Mouse (Mus musculus): ENCODE results near the gene Mob3b. TPM values are rescaled to one million over a fixed set of nuclear protein-coding genes. Genes with fewer than 3 reads are reported as not detected.

The Mob3b gene
- polyA plus RNA-seq, 1 experiment from 2014 or later: 8.5 TPM

DNA sequence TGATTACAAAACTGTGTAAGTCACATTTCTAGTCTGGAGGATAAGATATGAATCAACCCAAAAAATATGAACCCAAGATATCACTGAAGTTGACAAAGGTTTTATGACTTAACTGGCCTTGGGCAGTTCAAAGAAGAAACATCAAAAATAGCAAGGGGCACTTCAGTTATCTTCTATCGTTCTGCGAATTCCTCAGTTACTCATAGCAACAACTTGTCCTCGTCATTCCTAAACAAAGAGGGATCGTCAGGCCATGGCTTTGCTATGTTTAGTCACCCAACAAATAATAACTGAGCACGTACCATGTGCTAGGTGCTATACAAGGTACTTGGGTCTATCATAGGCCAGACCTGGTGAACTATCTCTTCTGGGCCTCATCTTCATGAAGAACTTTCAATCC lies 10.7 kb downstream of the Mob3b start:
- H3K4me3 ChIP-seq (replicated peaks): no peak overlapping the region
- no peaks in the 10 kb centered on the region for H3K27me3 ChIP-seq
- no peak overlapping the region for H3K4me2 ChIP-seq
- no peaks in the 10 kb centered on the region for H3K9me3 ChIP-seq (replicated peaks)
- no peaks in the 10 kb centered on the region for H3K4me1 ChIP-seq (replicated peaks)
- no peak overlapping the region for H3K9ac ChIP-seq
- no peaks in the 10 kb centered on the region for H3K36me3 ChIP-seq (replicated peaks)
- H3K27ac ChIP-seq (replicated peaks): no peak overlapping the region
- 70% methylated on average over 5 of the region's 5 CpGs for WGBS (ENCODE audit: insufficient replicate concordance)
- ATAC-seq (ENCODE audit: insufficient read depth): no peak

DNA sequence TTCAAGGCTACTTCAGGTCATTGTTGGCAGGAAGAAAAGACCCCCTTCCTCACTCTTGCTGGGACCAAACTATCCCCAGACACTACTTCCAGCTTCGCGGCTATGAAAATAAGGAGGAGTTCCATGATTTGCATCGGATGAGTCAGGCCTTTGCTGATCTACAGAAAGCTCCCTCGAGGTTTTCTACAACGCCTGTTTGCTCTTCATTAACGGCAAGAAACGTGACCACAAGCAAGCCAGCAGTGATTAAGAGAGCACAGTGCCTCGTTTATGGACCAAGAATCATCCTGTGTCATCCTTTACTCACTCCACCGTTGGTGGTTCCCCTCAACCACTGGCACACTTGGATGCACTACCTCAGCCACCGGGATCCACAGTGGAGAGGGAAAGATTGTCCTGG lies 11.6 kb downstream of the Mob3b start:
- Histone ChIP-seq H3K4me3 (replicated peaks) (no peak overlapping the region), H3K9me3 (replicated peaks) (no peaks in the 10 kb centered on the region), H3K27ac (replicated peaks) (no peak overlapping the region), H3K4me1 (replicated peaks) (no peaks in the 10 kb centered on the region), H3K36me3 (replicated peaks) (no peaks in the 10 kb centered on the region), H3K4me2 (no peak overlapping the region), H3K27me3 (no peaks in the 10 kb centered on the region), H3K9ac (no peak overlapping the region)
- WGBS (ENCODE audit: insufficient replicate concordance): 64% methylated on average over 10 of the region's 10 CpGs
- ATAC-seq (ENCODE audit: insufficient read depth): no peak

DNA sequence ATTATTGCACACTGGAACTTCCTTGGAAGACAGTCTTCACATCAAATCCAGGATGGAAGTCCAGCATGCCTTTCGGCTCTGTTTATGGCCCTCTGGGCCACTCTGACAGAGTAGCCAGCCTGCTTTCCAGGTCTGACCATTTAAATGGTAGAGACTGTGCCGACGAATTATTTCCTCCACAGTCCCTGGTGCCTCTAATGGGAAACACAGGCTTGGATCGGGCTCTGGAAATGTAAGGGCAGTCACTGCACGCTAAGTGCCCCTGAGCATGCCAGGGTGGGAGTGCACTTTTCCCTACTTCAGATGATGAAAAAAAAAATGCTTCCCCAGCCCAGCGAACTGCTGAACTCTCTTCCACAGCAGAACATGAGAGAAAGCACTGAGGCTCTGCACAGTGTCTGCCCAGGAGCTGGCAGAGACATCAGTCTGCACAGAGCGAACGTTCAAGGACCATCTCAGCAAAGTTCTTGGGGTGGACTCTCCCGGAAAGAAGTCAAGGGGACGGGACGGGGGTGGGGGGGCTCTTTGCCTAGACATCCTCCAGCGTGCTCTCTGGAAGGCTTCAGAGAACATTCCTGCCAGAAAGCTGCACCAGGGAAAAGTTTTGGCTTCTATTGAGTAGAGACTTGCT lies 13.7 kb downstream of the Mob3b start:
- 68% methylated on average over 12 of the region's 12 CpGs for WGBS (ENCODE audit: insufficient replicate concordance)
- H3K4me2 ChIP-seq: no peak overlapping the region
- no peaks in the 10 kb centered on the region for H3K4me1 ChIP-seq (replicated peaks)
- H3K27ac ChIP-seq (replicated peaks): no peak overlapping the region
- H3K9ac ChIP-seq: no peak overlapping the region
- no peaks in the 10 kb centered on the region for H3K9me3 ChIP-seq (replicated peaks)
- no peak for ATAC-seq (ENCODE audit: insufficient read depth)
- H3K4me3 ChIP-seq (replicated peaks): no peak overlapping the region
- no peaks in the 10 kb centered on the region for H3K27me3 ChIP-seq
- H3K36me3 ChIP-seq (replicated peaks): no peaks in the 10 kb centered on the region

DNA sequence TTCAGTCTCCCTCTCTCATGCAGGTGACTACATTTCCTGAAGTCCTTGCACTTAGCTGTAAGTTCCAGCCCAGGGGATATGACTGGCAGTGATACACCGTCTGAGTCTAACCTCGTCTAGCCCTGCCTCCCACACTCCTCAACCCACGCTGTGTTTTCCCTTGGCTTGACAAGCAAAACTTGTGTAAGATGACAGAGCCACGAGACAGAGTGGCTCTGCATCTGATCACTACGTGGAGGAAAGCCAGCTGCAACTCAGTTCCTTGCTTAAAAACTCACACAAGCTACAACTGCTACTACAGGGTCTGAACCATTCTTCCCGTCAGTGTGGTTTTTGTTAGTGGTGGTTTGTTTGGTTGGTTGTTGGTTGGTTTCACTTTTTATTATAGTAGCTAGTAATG lies 17.0 kb downstream of the Mob3b start:
- WGBS (ENCODE audit: insufficient replicate concordance): 35% methylated on average over 6 of the region's 6 CpGs
- H3K9me3 ChIP-seq (replicated peaks): no peaks in the 10 kb centered on the region
- no peaks in the 10 kb centered on the region for H3K36me3 ChIP-seq (replicated peaks)

DNA sequence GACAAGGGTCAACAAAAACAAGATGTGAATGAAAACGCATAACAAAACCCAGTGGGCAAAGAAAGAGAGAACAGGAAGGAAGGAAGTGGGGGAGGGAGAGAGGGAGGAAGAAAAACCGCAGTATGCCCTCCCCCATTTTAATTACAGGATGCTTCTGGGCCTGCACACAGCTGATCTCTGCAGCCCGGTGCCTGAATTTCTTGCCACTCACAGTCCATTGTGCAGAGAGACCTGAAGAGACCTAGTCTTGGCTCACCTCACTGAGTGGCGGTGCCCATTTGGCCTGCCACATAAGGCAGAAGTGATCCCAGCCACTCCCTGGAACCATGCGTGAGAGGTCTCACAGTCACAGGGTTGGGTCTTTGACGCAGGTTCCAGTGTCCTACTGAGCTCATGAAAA lies 19.2 kb downstream of the Mob3b start:
- Histone ChIP-seq H3K4me2 (no peak overlapping the region), H3K27ac (replicated peaks) (no peak overlapping the region), H3K9ac (no peak overlapping the region), H3K9me3 (replicated peaks) (no peaks in the 10 kb centered on the region), H3K36me3 (replicated peaks) (no peaks in the 10 kb centered on the region), H3K27me3 (no peaks in the 10 kb centered on the region), H3K4me1 (replicated peaks) (peaks cover 18% of the 10 kb centered on the region), H3K4me3 (replicated peaks) (no peak overlapping the region)
- no peak for ATAC-seq (ENCODE audit: insufficient read depth)
- 29% methylated on average over 6 of the region's 6 CpGs for WGBS (ENCODE audit: insufficient replicate concordance)

More for the DNA sequence above, 17.0 kb downstream of the Mob3b start:
- Histone ChIP-seq H3K9ac (no peak overlapping the region), H3K27me3 (no peaks in the 10 kb centered on the region), H3K4me1 (replicated peaks) (peaks cover 18% of the 10 kb centered on the region), H3K4me2 (no peak overlapping the region), H3K4me3 (replicated peaks) (no peak overlapping the region), H3K27ac (replicated peaks) (no peak overlapping the region)
- ATAC-seq (ENCODE audit: insufficient read depth): no peak

DNA sequence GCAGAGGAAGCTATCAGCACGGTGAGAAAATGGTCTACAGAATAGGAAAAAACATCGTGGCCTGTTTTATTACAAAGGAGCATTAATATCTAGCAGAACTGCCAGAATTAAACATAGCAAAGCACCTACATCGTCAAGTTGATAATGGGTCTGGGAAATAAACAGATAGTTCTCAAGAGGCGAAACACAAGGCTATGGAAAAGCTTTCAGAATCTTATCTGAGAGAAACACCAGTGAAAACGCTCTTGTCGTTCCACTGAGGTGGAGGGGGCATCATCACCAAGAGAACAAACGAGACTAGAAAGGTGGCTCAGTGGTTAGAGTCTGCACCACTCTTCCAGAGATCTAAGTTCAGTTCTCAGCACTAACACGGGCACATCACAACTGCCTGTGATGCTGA lies 20.3 kb downstream of the Mob3b start:
- Histone ChIP-seq H3K27ac (replicated peaks) (no peak overlapping the region), H3K4me3 (replicated peaks) (no peak overlapping the region), H3K4me1 (replicated peaks) (peaks cover 18% of the 10 kb centered on the region), H3K9me3 (replicated peaks) (no peaks in the 10 kb centered on the region), H3K4me2 (no peak overlapping the region), H3K9ac (no peak overlapping the region), H3K36me3 (replicated peaks) (no peaks in the 10 kb centered on the region), H3K27me3 (no peaks in the 10 kb centered on the region)
- 0 out of 2 replicates have a peak, but pooled peaks have one; percentile 40 for ATAC-seq (ENCODE audit: insufficient read depth)
- WGBS (ENCODE audit: insufficient replicate concordance): 27% methylated on average over 8 of the region's 8 CpGs

DNA sequence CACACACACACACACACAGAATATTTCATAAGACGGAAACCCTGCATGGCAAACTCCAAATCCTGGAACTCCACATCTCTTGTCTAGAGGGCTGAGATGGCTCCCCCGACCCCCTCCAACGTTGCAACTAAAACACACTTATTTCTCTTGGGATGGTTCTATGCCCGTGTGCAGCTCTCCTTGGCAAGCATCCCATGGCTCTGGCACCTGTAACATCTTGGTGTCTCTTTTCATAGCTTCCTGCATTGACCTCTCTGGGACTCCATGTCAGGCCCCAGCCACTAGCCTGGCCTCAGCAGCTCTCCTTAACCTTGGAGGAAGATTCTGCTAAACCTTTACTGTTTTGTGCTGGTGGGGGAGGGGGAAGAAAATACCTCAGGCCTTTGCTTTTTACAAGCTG lies 21.5 kb downstream of the Mob3b start:
- H3K9ac ChIP-seq: no peak overlapping the region
- no peak overlapping the region for H3K4me3 ChIP-seq (replicated peaks)
- H3K4me1 ChIP-seq (replicated peaks): peaks cover 18% of the 10 kb centered on the region
- H3K4me2 ChIP-seq: no peak overlapping the region
- H3K27me3 ChIP-seq: no peaks in the 10 kb centered on the region
- ATAC-seq (ENCODE audit: insufficient read depth): no peak
- 60% methylated on average over 4 of the region's 4 CpGs for WGBS (ENCODE audit: insufficient replicate concordance)
- no peaks in the 10 kb centered on the region for H3K9me3 ChIP-seq (replicated peaks)
- no peak overlapping the region for H3K27ac ChIP-seq (replicated peaks)
- no peaks in the 10 kb centered on the region for H3K36me3 ChIP-seq (replicated peaks)

DNA sequence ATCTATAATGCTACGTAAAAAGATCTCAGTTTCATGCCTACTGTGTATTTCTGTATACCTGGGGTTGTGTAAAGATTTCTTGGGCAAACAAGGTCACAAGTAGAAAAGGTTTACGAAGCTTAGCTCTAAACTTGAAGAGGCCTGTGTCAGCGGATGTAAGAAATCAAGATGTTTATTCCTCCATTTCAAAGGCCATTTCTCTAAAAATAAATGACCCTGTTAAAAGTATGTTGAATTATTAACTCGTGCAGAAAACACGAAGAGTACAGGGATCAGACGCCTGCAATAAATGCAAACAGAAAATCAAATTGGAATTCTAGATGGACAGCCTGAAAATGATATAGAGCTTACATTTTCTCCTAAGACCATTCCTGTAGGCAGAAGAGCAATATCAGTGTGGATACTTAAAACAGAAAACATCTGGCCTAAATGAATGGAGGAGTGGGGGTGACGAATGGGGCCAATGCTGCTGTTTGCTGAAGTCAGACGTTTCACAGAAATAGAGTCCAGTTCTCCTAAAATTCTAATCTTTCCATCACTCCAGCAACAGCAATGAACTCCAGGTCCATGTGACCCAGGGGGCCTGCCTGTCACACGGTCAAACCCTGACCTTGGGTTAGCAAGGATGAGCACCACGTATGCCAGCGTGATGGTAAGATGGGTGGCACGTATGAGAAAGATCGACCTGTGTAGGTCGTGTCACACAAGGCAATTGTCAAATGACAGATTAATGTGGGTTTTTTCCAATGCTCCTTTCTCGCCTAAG lies 22.3 kb downstream of the Mob3b start:
- 65% methylated on average over 15 of the region's 15 CpGs for WGBS (ENCODE audit: insufficient replicate concordance)
- no peak overlapping the region for H3K4me2 ChIP-seq

DNA sequence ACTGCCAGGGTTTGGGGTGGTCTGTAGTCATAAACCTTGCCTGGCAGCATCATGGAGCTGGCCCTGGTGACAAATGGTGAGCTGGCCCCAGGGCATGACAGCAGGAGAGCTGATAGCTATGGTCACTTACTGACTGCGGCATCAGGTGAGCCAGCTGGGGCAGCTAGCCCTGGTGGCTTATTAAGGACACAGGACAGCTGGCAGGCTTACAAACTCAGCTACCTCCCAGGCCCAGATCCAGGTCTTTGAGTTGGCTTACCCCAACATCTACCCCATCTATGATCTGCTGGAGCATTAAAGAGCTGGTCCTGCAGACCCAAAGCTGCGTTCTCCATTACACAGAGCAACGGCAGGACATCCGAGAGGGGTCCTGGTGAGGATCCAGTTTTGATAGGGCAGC lies 23.9 kb downstream of the Mob3b start:
- Histone ChIP-seq H3K4me3 (replicated peaks) (no peak overlapping the region), H3K27me3 (no peaks in the 10 kb centered on the region), H3K27ac (replicated peaks) (no peak overlapping the region), H3K4me1 (replicated peaks) (peaks cover 22% of the 10 kb centered on the region), H3K4me2 (no peak overlapping the region), H3K9ac (no peak overlapping the region), H3K36me3 (replicated peaks) (no peaks in the 10 kb centered on the region), H3K9me3 (replicated peaks) (no peaks in the 10 kb centered on the region)
- WGBS (ENCODE audit: insufficient replicate concordance): 71% methylated on average over 4 of the region's 4 CpGs
- ATAC-seq (ENCODE audit: insufficient read depth): no peak

More for the DNA sequence above, 22.3 kb downstream of the Mob3b start:
- Histone ChIP-seq H3K9ac (no peak overlapping the region), H3K4me3 (replicated peaks) (no peak overlapping the region), H3K4me1 (replicated peaks) (peaks cover 22% of the 10 kb centered on the region), H3K27ac (replicated peaks) (no peak overlapping the region), H3K27me3 (no peaks in the 10 kb centered on the region), H3K36me3 (replicated peaks) (no peaks in the 10 kb centered on the region), H3K9me3 (replicated peaks) (no peaks in the 10 kb centered on the region)
- no peak for ATAC-seq (ENCODE audit: insufficient read depth)

DNA sequence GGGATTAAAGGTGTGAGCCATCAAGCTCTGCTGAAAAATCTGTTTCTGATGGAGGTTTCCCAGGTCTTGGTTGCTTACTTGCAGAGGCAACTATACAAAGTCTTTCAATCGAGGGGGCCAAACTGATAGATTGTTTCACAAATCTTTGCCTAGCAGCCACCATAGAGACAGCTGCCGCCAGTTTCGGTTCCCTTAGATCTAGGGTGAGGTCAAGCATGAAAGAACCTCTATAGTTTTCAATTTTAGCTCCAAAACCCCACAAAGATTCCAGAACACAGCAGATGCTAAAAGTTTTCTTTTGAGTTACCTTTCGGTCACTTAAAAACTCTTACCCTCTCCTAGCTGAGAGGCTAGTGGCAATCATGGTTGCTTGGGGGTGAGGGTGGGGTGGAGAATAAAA lies 25.7 kb downstream of the Mob3b start:
- Histone ChIP-seq H3K4me1 (replicated peaks) (peaks cover 11% of the 10 kb centered on the region), H3K9me3 (replicated peaks) (no peaks in the 10 kb centered on the region), H3K9ac (no peak overlapping the region), H3K4me3 (replicated peaks) (no peak overlapping the region), H3K27ac (replicated peaks) (no peak overlapping the region), H3K4me2 (no peak overlapping the region), H3K36me3 (replicated peaks) (no peaks in the 10 kb centered on the region), H3K27me3 (no peaks in the 10 kb centered on the region)
- WGBS (ENCODE audit: insufficient replicate concordance): 78% methylated on average over 4 of the region's 4 CpGs
- no peak for ATAC-seq (ENCODE audit: insufficient read depth)

DNA sequence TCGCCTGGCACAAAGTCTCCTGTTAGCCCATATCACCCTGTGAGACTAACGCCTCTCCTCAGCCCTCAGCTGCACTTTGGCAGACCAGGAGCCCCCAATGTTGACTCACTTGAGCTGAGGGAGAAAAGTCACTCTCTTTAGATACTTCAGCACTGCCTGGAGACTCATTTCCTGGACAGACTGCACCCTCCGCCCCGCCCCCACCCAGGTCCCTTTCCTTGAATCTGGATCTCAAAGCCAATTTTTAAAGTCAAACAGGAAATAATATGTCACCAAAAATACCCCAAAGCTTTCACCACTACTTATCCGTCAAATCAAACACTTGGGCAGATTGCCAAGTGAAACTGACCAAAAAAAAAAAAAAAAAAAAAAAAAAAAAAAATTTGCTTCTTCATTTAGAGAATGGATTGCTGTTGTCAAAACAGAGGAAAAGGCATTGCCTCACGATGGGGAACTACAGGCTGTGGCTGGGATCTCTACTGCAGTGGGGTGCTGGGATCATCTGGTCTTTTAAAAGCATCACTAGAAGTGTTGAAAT lies 26.8 kb downstream of the Mob3b start:
- no peak overlapping the region for H3K4me2 ChIP-seq
- H3K27me3 ChIP-seq: no peaks in the 10 kb centered on the region
- peaks cover 4% of the 10 kb centered on the region for H3K4me1 ChIP-seq (replicated peaks)
- H3K36me3 ChIP-seq (replicated peaks): no peaks in the 10 kb centered on the region
- no peaks in the 10 kb centered on the region for H3K9me3 ChIP-seq (replicated peaks)
- no peak overlapping the region for H3K9ac ChIP-seq
- WGBS (ENCODE audit: insufficient replicate concordance): 21% methylated on average over 6 of the region's 6 CpGs
- no peak overlapping the region for H3K4me3 ChIP-seq (replicated peaks)
- ATAC-seq (ENCODE audit: insufficient read depth): no peak
- H3K27ac ChIP-seq (replicated peaks): no peak overlapping the region
